Mouse (Mus musculus) layer of hippocampus, adult 2 months (tissue): Measurements from ENCODE around the gene Fgl2. TPM values are rescaled to one million over a fixed set of nuclear protein-coding genes. Genes with fewer than 3 reads are reported as not detected.

Source experiments
- DNase-seq, 2 experiments: peaks; one replicate each; pipeline ENCODE4 v3.0.0; 2022; ENCODE audit warnings: low spot score in 2 of 2
- H3K27ac ChIP-seq: fragments of 200-600 bp; 2 replicates; pipeline ENCODE4 v1.8.1; 2022
- H3K4me3 ChIP-seq: fragments of 200-600 bp; 2 replicates; pipeline ENCODE4 v1.8.1; 2022; ENCODE audit warnings: mild to moderate bottlenecking
- CTCF ChIP-seq: fragments of 200-600 bp; conservative IDR thresholded peaks from 2 replicates; pipeline ENCODE4 v1.8.1; 2022; ENCODE audit warnings: antibody characterized with exemption, mild to moderate bottlenecking, moderate library complexity
- total RNA-seq, 2 experiments: library from RNA; stranded (reverse); gene quantifications; 2 replicates each; pipeline ENCODE4 v1.2.3; 2021

Fgl2 gene
- total RNA-seq, 2 experiments from 2014 or later: 1.6 to 2.0 TPM

DNA sequence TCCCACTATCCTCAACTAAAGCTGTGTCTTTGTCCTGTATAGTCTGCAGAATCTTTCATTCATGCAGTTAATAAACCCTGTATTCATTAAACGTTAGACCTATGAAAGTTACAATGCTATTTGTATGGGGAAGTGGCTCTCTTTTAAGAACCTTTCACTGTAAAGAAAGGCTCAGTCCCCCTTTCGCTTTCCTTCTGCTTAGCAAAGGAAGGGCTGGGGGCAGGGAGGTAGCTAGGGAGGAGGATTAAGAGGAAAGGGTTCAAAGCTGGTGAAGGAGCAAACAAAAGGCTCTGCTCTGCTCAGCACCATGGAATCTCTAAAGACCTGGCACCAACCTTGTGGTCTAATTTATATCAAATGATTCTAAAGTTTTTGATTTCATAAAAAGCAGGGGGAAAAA, 4.9 kb upstream of the Fgl2 start:
- TF ChIP-seq CTCF: no peak
- H3K27ac ChIP-seq: no peak overlapping the region
- H3K4me3 ChIP-seq: no peak overlapping the region
- DNase-seq: no peak

DNA sequence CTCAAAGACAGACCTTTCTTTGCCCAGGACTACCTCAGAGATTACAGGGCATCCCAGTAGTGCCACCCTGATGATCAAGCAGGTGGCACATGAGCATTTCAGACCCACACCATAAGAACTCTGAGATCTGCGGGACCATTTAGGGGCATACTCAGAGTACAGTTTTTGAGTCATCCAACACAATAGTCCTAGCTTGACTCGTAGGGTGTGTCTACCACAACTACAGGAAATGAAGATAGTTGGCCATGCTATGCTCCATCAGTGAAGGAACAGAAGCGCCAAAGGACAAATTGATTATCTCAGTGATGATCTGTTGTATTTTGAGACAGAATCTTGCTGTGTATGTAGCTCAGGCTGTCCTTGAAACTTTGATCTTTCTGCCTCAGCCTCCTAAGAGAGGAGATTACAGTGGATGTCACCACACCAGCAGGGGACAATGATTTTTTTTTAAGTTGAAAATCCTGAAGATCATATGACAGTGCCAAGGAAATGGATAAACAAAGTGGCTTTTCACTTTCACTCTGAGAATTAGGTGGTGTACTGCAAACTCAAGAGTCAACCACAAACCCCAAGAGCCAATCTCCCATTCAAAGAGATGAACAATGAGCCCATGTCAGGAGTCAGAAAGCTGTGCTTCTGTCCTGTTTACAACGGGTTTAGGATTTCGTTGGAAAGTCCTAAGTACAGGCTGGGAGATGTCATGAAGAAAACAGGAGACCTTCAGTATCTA, 2.1 kb upstream of the Fgl2 start:
- no peak for TF ChIP-seq CTCF
- no peak for DNase-seq
- Histone ChIP-seq H3K27ac (no peak overlapping the region), H3K4me3 (no peak overlapping the region)

DNA sequence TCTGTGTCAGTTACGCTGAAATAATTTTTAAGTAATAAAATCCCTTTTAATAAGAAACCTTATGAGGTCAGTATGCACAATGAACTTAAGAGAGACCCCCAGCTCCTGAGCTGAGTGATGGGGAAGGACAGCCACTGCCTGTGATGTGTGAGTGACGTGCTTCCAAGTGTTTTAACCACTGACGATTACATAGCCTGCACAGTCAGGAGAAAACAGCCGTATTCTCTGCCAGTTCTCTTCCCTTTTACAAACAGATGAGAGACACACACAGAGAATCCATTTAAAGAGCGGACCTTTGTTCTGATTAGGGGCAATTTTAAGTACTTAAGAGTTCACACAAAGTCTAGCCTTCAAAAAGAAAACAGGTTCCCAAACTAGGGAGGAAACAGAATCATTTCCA, 522 bp upstream of the Fgl2 start:
- Histone ChIP-seq H3K4me3 (peak overlapping the region; percentile 55), H3K27ac (no peak overlapping the region)
- TF ChIP-seq CTCF: no peak
- DNase-seq: no peak

DNA sequence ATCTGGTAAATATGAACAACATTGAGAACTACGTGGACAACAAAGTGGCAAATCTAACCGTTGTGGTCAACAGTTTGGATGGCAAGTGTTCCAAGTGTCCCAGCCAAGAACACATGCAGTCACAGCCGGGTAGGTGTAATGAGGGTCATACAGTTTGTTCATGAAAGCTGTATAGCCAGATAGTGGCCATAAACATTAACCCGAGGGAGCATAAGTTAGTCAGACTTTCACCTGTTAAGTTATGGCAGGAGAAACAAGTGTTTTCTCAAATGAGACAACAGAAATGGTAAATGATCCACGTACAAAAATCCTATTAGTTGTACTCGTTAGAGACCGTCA, 707 bp downstream of the Fgl2 start:
- TF ChIP-seq CTCF: no peak
- H3K27ac ChIP-seq: no peak overlapping the region

DNA sequence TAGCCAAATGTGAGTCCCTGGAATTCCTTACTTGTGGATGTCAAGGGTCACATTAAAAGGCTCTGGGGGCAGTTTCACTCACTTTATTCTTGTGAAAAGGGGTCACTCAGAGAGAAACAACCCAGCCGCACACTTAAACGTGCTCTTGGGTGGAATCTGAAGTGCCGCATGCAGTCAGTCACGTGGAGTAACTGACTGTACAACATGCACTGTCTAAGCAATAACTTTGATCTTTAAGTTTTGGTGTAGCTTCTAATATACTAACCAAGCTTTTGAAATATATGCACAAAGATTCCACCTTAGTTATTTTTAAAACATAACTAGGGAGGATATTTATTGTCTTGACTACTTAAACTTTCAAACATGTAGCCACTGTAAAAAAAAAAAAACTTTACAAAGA, 4.5 kb downstream of the Fgl2 start:
- no peak overlapping the region for H3K4me3 ChIP-seq
- no peak for TF ChIP-seq CTCF
- H3K27ac ChIP-seq: no peak overlapping the region
- DNase-seq: no peak

More for the DNA sequence above, 707 bp downstream of the Fgl2 start:
- DNase-seq: no peak
- H3K4me3 ChIP-seq: peak overlapping the region; percentile 55; the same call in 1 of the 2 replicates

DNA sequence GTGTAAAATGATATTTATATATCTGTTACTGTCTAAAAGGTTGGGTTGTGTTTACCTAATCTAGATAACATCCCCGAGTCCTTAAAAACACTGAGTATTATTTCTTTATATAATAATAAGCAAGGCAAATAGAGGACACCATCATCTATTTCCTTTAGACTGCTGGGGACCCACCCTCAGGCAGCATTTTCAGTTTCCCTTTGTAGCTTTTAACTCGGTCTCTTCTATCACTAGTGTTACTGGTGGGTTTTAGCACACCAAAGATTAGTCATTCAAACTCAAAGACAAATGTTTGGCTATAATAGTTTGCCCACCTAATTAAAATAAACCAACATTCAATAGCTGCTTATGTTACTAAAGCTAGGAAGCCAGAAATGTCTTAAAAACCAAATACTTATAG, 6.0 kb downstream of the Fgl2 start:
- no peak for DNase-seq
- TF ChIP-seq CTCF: no peak
- H3K27ac ChIP-seq: no peak overlapping the region
- no peak overlapping the region for H3K4me3 ChIP-seq

DNA sequence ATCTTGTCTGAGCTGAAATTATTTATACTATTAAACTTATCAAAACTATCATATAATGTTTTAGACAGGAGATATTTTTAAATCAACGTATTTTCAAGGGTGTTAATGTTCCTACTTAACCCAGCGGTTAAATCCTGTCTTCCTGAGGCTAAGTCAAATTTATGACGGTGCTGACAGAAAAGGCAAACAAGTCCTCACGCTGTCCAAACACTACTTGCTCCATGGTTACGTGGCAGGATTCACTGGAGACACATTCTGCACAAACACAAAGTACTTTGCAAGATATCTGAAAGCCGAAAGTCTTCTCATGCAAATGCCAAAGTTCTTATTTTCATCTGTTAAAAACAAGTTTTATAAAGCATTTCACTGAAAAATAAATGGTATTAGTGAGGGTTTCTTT, 9.5 kb downstream of the Fgl2 start:
- no peak for TF ChIP-seq CTCF
- no peak overlapping the region for H3K27ac ChIP-seq
- DNase-seq: no peak
- H3K4me3 ChIP-seq: no peak overlapping the region

DNA sequence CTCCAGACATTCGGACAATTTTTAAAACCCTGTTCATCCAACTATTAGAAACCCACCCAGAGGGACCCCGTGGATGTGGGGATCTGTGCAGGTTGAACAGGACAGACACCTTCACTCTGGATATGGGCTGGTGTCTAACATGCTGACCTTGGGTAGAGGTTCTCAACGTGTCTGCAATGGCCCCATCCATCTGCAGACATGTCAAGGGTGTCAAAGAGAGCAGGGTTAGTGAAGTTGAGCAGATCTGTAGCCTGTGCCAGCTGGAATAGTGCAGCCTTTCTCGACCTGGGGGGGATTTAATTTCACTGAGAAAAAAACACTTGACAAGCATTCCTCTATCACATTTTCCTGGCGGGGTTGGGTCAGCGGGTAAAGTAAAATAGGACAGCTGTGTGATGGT, 10.2 kb downstream of the Fgl2 start:
- TF ChIP-seq CTCF: no peak
- DNase-seq: no peak
- Histone ChIP-seq H3K4me3 (no peak overlapping the region), H3K27ac (no peak overlapping the region)

DNA sequence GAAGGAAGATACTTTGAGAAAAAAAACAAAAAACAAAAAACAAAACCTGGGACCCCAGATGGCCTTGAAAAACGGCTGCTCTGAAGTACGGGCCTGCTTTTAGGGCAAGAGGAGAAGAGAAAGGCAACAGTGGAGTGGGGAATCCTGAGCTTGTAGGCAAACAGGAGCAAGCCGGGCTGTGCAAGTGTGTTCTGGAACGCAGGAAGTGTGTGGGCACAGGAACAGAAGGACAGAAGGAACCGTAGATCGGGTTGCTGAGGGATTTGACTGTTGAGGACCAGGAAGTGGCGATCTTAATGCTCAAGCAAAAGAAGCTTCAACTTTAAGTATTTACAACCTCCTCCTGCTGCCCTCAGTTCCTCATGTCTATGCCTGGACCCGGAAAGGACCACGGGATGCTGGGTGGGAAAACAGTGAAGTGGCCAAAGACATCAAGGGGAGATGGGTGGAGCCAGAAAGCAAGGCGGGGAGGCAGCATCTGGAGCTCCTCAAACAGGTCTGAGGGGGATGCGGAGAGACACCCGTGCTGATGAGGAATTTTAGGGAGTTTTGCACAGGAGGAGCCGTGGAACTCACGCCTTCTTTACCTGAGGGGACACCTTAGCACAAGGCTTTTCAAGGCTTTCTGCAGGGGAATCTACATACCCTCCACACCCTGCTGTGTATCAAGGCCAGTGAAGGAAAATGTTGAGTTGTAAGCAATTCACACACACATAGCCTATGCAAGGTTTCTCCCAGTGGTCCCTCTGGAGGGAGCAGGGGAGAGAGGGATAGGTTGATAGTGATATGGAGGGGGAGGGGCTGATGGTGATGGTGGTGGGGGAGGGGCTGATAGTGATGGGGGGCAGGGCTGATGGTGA, 11.2 kb downstream of the Fgl2 start:
- H3K4me3 ChIP-seq: no peak overlapping the region
- TF ChIP-seq CTCF: no peak
- no peak overlapping the region for H3K27ac ChIP-seq
- peak; percentile 11 to 26 for DNase-seq

DNA sequence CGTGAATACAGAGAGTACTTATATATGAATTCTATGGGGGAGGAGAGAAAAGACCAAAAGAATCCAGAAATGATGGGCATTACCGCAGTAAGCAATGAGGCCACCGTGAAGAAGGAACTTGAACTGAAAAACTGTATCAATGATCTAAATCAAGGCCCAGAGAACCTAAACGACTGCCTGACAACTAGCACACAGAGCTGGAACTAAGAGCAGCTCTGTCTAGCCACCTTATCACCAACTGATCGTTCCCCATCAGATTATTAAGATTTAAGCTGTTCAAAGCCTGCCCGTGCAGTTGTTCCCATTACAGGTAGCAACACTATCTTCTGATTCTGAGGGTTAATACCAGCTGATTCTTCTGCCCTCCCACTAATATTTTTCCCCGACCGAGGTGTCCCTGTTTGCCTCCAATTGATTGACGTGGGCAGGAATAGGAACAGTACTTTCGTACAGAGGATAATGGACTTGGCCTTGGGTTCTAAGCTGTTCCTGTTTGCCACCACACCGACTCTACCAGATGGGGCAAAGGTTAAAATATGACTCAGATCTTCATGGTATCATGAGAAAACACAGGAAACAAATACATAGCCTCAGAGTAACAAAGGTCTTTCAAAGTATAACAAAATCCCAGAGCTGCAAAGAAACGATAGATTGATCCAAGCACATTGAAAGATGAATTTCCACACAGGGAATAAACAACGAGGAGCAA, 12.0 kb downstream of the Fgl2 start:
- Histone ChIP-seq H3K4me3 (no peak overlapping the region), H3K27ac (no peak overlapping the region)
- TF ChIP-seq CTCF: no peak
- DNase-seq: no peak

DNA sequence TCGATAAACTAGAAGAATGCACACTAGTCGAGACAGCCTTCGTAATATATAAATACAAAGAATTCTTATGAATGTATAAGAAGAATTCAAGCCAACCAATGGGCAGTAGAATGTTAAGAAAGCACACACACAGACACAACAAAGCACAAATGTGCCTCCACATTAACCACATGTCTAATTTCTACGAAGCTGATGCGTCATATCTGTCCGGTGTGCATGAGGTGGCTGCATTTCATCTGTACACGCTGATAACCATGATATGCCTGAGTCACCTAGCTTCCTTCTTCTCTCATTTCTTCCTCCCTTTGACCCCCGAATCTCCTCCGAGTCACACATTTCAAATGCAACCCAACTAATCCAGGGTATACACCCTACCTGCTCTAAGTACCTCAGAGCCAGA, 12.5 kb downstream of the Fgl2 start:
- H3K27ac ChIP-seq: no peak overlapping the region
- no peak for TF ChIP-seq CTCF
- DNase-seq: no peak
- H3K4me3 ChIP-seq: no peak overlapping the region

DNA sequence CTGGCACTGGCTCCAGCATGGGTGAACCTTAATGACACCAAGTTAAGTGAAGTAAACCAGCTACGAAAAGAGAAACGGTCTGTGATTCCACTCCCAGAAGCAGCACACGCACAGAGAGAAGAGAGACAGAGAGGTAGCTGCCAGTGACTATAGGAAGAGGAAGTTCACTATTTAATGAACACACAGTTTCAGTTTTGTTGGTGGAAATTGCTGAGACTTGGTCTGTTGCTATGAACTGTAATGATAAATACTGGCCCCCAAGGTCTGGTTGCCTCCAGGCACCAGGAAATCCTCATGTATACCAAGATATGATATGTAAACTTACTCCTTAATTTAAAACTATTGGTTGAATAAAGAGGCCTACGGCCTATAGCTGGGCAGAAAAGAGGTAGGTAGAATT, 14.0 kb downstream of the Fgl2 start:
- TF ChIP-seq CTCF: no peak
- no peak for DNase-seq
- no peak overlapping the region for H3K27ac ChIP-seq
- no peak overlapping the region for H3K4me3 ChIP-seq

DNA sequence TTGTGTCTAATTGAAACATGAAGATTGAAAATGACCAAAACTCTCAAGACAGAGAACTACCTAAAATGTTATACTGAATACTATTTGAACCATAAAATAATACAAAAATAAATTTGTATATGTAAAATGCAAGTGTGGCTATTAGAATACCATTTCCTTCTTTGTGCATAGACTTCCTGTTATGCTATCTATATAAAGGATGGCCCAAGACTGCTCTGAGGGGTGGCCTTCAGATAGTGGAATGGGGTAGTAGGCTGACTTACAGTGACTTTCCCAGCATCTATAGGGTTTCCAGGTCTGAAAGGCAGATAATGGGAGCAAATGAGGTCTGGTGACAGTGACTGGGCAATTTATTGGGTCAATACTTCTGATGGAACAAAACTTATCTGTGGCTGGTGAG, 14.9 kb downstream of the Fgl2 start:
- no peak overlapping the region for H3K27ac ChIP-seq
- TF ChIP-seq CTCF: no peak
- no peak for DNase-seq
- no peak overlapping the region for H3K4me3 ChIP-seq
